8 mouse cellular contexts compared by ENCODE assay signal in the genomic region with DNA sequence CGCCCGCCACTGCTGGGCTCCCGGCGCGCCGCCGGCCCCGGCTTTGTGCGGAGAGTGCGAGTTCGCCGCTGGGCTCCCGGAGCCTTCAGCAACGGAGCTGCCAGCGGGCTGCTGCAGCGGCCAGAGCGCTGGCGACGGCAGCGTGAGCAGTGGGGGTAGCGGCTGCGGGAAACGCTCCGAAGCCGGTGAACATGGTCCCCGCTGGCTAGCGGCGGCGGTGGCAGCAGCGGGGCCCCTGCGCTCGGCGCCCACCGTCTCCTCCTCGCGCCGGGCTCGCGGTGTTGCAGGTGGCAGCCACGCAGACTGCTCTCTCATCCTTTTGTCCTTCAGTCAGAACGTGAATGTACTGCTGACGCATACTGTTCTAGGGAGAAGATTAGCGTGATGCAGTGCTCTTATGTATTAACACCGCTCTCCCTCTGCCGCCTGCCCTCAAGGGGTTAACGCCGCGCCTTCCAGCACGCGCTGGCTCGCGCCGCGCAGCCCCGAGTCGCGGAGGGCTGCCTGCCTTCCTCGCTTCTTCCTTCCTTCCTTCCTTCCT. TPM values are rescaled to one million over a fixed set of nuclear protein-coding genes. Genes with fewer than 3 reads are reported as not detected.
DNase-seq lines count a peak whose midpoint lies in the region; ATAC-seq and TF ChIP-seq lines count a peak whose summit lies in the region.

No protein-coding gene starts in this region.

- peak overlapping the region; percentile 88 for H3K9ac ChIP-seq in heart, embryonic 12.5 days

- H3K27me3 ChIP-seq in E14TG2a.4 (ENCODE audit: insufficient read depth, low read length) = peaks cover 64% of the 10 kb centered on the region
- peaks cover 31% of the 10 kb centered on the region for H3K27me3 ChIP-seq in heart, embryonic 12.5 days (replicated peaks)
- H3K27me3 ChIP-seq in testis, adult 2 months (ENCODE audit: control insufficient read depth, insufficient read depth, low read length) = no peaks in the 10 kb centered on the region

- TF ChIP-seq POLR2A in testis, adult 2 months (IDR thresholded peaks at IDR 0.05; ENCODE audit: control insufficient read depth, low read depth, low read length) = no peak

- H3K27ac ChIP-seq in heart, embryonic 12.5 days (ENCODE audit: poor library complexity, severe bottlenecking) = peak overlapping the region; percentile 34; the same call in 1 of the 2 replicates
- H3K27ac ChIP-seq in testis, adult 2 months (ENCODE audit: control insufficient read depth, insufficient read depth, low read depth, low read length) = peak overlapping the region; percentile 71

- peaks cover 4% of the 10 kb centered on the region for H3K36me3 ChIP-seq in E14TG2a.4 (ENCODE audit: insufficient read depth, low read length)
- H3K36me3 ChIP-seq in heart, embryonic 12.5 days = no peaks in the 10 kb centered on the region
- no peaks in the 10 kb centered on the region for H3K36me3 ChIP-seq in testis, adult 2 months (ENCODE audit: control insufficient read depth, insufficient read depth, low read length)

- TF ChIP-seq CTCF in E14TG2a.4 (conservative IDR thresholded peaks at IDR 0.05; ENCODE audit: low read length) = no peak
- no peak for TF ChIP-seq CTCF in testis, adult 2 months (IDR thresholded peaks at IDR 0.05; ENCODE audit: control insufficient read depth, insufficient read depth, insufficient replicate concordance, low read depth, low read length)

- peak; percentile 61 for ATAC-seq in heart, embryonic 12.5 days (ENCODE audit: insufficient number of reproducible peaks, low FRiP score)

- peak overlapping the region; percentile 100 for H3K4me2 ChIP-seq in heart, embryonic 12.5 days

- H3K4me3 ChIP-seq in E14TG2a.4 (replicated peaks; ENCODE audit: low read length) = peak overlapping the region; percentile 84
- H3K4me3 ChIP-seq in heart, embryonic 12.5 days = peak overlapping the region; percentile 67
- peak overlapping the region; percentile 87 for H3K4me3 ChIP-seq in testis, adult 2 months (ENCODE audit: control insufficient read depth, low read depth, low read length)

- DNase-seq in adrenal gland, adult 18-20 months (ENCODE audit: low spot score in 2 of 2) = peak; percentile 39 to 54
- no peak for DNase-seq in adrenal gland, postnatal 4 days (ENCODE audit: low spot score in 2 of 2)
- peak; percentile 83 to 85 for DNase-seq in cerebellum, postnatal 10 days
- peak; percentile 58 to 72 for DNase-seq in layer of hippocampus, postnatal 14 days (ENCODE audit: low spot score in 2 of 2)
- peak; percentile 66 for DNase-seq in mesoderm, embryonic 11.5 days (ENCODE audit: low read depth, low spot score)

- no peaks in the 10 kb centered on the region for H3K9me3 ChIP-seq in E14TG2a.4 (ENCODE audit: low read length)
- H3K9me3 ChIP-seq in heart, embryonic 12.5 days (replicated peaks) = no peaks in the 10 kb centered on the region

- WGBS in heart, embryonic 12.5 days = under 1% methylated on average over 56 of the region's 58 CpGs

- H3K4me1 ChIP-seq in E14TG2a.4 (replicated peaks; ENCODE audit: low read depth, low read length) = peaks cover 32% of the 10 kb centered on the region
- H3K4me1 ChIP-seq in heart, embryonic 12.5 days (replicated peaks) = peaks cover 19% of the 10 kb centered on the region
- peaks cover 7% of the 10 kb centered on the region for H3K4me1 ChIP-seq in testis, adult 2 months (ENCODE audit: control insufficient read depth, insufficient read depth, low read length)

RNA-seq across cellular contexts. Expression of gene Lrrc4, which starts 1.3 kb away (rescaled TPM):
- total RNA-seq in adrenal gland, adult 18-20 months (2021) = 10 to 100 TPM; 10.2 to 12.0 TPM
- 1 to 10 TPM; 6.4 to 7.0 TPM for total RNA-seq in adrenal gland, postnatal 4 days (2021)
- polyA plus RNA-seq in heart, embryonic 12.5 days (2016; fragmentation: Nextera tagmentation; extraction: Ambion mirVana) = 0.51 and 0.58 TPM in 2 replicates
- 10 to 100 TPM; 67.6 to 70.8 TPM for total RNA-seq in layer of hippocampus, postnatal 14 days (2021)
- 1.9 and 3.0 TPM in 2 replicates for polyA plus RNA-seq in testis, adult 2 months (2012; rRNA removed)

Comparison
In these comparisons a context has a peak if more than half of its experiments do, and no peak if none do; other contexts are left out.
1. DNase-seq: peak in adrenal gland, adult 18-20 months (2 of 2), cerebellum, postnatal 10 days (2 of 2), layer of hippocampus, postnatal 14 days (2 of 2) and mesoderm, embryonic 11.5 days (single experiment); none in adrenal gland, postnatal 4 days (0 of 2).
2. RNA of gene Lrrc4, which starts 1.3 kb away (total RNA-seq): 67.6 to 70.8 TPM in layer of hippocampus, postnatal 14 days; 10.2 to 12.0 TPM in adrenal gland, adult 18-20 months and 6.4 to 7.0 TPM in adrenal gland, postnatal 4 days; every median in the first group is over 4 times any median in the second.
3. Peak in every context shown above with its lines, with median percentiles within 50 percentile points of each other: H3K4me3 ChIP-seq.